Mouse (Mus musculus) layer of hippocampus, adult 9-10 months (tissue): ENCODE results near the gene Fam160a1.

Experiments
- DNase-seq: peaks from one replicate; pipeline ENCODE4 v3.0.0; 2022; ENCODE audit warnings: low spot score

Fam160a1 gene

DNA sequence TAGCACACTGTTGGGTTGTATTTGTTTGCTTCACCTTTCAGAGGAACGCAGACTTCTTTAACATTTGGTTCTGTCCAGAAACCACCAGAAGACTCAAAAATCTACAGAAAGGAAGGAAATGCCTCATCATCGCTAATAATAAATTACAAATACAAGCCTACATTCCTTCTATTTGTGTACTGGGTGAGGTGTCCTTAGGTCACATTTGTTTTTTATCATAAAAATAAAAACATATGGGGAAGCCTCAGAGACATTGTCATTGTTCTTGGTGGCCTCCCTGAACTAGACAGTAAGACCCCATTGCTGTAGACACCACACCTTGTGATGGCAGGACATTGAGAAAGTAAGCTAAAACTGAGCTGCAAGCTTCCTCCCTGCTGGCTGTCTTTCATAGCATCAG lies at the start of gene Fam160a1:
Gene Fam160a1 (minus strand): TSS at position 101 of the 400 bp plus-strand sequence.
- no peak for DNase-seq

- DNase-seq = no peak
These were observed 46.9 kb upstream of the Fam160a1 start for GRCm38 (mm10) chr3:85863996-85864395.

GRCm38 (mm10) chr3:85862886-85863285 lies 45.8 kb upstream of the Fam160a1 start:
- no peak for DNase-seq

DNA sequence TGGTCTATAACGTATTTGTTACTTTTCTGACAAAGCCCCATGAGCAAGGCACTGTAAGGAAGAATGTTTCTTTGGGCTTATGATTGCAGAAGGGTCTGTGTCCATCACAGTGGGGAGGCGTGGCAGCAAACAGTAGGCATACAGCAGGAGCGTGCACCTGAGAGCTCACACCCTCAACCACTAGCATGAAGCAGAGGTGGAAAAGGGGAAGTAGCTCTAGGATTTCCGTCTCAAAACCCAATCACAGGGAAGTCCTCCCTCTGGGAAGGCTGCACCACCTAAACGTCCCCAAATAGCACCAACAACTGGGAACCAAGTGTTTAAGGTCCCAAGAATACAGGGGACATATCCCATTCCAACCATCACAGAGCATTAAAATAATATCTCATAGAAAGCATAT lies 43.9 kb upstream of the Fam160a1 start:
- DNase-seq = no peak

DNA sequence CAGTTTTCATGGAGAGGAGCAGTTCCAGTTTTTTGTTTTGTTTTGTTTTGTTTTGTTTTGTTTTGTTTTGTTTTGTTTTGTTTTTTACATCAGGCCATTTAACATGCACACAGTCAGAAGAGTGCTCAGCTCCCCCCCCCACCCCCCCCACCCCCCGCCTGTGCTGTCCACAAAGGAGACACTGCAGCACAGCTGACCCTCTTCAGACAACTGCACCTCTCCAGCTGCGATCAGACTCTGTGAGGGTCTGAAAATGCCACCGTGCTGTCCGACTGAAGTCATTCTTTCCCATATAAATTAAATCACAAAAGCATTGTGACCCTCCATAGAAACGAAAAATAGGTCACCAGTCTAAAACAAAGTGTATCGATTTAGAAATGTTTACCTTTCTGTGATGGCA lies 42.2 kb upstream of the Fam160a1 start:
- DNase-seq = no peak

DNA sequence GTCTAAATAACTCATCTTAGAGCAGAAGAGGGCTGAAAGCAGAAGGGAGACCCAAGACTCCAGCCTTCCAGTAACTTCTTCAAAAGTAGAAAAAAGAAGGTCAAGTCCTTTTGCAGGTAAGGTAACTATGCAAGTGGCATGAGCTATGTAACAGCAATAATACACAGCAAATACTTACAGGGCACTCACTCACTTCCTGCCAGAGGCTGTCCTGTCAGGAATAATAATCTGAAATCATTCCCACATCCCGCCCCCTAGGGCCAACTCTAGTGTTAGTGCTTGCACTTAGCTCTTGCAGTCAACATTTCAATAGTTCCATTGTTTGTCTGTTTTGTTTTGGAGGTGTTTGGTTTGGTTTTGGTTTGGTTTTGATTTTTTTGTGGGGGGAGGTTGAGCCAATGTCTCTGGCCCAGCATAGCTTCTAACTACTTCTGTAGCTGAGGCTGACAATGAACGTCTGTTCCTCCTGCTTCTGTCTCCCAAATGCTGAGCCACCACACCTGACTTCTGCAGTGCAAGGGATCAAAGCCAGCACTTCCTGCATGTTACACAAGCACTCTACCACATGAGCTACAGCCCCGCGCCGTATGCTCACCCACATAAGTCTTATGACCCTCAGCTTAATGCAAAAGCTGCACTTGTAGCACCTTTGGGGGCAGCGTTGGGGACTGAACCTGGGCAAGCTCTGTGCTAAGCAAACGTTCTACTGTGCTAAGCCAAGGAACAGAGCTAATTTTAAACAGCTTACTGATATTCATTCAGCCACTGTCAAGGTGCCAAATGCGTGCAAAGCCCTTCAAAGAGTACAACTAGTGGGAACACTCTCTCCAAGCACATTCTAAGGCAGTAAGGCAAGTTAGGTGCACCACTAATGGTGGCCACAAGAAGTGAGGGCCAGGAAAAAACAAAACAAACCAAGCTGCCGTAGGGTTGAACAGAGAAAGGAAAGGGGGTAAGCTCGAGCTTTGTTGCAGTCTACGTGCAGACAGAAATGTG lies 41.3 kb upstream of the Fam160a1 start:
- DNase-seq = no peak

GRCm38 (mm10) chr3:85857083-85857482 lies 40.0 kb upstream of the Fam160a1 start:
- DNase-seq = no peak

DNA sequence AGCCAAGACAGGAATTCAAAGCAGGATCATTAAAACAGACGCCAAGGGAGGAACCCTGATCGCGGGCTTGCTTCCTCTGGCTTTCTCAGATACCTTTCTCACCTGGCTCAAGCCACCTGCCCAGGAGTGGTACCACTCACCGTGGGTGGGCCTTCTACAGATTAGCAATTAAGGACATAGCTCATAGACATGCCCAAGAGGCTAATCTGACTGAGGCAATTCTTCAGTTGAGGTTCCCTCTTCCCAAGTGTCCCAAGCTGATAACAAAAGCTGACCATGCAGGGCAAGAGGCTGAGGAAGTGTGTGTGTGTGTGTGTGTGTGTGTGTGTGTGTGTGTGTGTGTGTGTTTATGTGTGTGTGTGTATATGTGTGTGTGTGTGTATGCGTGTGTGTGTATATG lies 38.9 kb upstream of the Fam160a1 start:
- DNase-seq = no peak

DNA sequence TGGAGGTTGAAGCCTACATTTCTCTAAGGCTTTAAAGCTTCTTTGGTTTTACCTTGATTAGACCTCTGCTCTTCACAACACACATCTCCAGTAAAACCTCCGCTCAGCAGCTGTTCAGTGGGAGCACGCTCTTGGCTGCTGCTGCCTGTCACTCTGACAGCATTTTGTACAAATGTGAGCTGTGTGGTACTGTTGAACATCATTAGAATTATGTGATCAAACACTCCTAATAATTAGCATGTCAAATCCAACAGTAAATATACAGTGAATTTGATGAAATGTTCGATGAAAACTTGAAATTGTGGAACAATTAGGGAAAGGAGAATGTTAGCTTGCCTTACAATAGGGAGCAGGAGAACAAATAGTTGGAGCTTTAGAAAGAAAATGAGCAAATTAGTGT lies 38.0 kb upstream of the Fam160a1 start:
- DNase-seq = no peak

DNA sequence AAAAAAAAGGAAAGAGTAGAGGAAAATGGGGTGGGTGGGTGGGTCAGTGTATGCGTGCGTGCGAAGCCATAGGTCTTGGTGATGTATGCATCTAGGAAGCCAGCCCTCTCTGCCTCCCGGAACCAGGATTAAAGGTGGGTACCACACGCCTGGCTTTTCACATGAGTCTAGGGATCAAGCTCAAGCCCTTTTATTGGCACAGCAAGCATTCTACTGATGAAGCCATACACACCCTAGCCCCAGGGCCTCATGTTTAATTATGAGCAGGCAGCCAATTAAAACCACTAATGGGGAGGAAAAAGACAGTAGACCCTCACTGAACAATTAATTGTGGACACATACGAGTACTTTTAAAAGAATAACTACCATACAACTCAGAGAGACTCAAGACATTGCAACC lies 37.1 kb upstream of the Fam160a1 start:
- no peak for DNase-seq

DNA sequence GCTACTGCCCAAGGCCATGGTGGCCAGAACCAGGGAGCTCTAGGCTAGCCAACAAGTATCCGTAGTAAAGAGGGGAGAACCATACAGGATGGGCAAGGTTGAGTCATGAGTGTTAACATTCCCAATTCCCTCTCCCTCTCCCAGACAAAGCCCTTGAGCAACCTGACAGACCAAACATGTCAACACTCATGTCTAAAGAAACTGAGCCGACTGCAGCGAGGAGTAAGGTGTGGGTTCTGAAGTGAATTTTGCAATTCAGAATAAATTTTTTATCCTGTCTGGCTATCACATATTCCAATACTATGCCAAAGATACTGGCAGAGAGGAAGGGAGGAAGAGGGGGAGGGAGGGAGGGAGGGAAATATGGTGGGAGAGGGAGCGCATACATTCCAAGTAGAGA lies 36.6 kb upstream of the Fam160a1 start:
- no peak for DNase-seq

DNA sequence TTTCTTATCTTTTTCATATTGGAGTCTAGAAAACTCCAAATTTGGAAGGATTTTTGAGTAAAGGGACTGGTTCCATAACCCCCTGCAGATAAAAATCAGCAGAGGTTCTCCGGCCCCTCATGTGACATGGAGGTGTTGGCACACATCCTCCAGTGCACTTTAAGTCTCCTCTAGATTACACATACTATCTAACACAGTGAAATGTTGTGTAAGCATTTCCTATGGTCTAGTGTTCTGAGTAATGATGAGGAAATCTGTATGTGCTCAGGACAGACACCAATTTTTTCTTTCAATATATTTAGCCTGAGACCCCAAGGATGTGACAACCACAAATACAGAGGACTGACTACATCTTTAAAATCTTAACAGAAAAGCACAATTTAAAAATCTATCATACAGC lies 33.0 kb upstream of the Fam160a1 start:
- DNase-seq = no peak

GRCm38 (mm10) chr3:85846316-85846715 lies 29.2 kb upstream of the Fam160a1 start:
- no peak for DNase-seq

DNA sequence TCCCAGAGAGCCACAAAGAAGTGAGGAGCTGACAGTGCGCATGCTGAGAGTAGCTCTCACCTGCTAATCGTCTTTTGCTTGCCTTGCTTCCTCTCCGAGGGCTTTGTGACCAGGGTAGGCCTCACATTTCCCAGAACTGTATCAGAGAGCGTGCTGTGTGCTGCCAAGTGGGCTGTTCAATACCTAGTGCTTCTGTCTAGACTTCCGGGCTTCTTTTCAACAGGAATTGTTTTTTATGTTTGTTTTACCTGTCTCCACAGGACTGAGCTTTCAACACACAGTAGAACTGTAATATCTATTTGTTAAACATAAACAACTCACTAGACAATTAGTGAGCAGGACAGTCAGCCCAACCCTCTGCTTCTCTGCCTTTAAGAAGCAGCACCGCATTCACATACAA lies 28.2 kb upstream of the Fam160a1 start:
- no peak for DNase-seq

- DNase-seq = no peak
These were observed 25.8 kb upstream of the Fam160a1 start for GRCm38 (mm10) chr3:85842881-85843218.

- no peak for DNase-seq
These were observed 25.2 kb upstream of the Fam160a1 start for GRCm38 (mm10) chr3:85842177-85842880.

DNA sequence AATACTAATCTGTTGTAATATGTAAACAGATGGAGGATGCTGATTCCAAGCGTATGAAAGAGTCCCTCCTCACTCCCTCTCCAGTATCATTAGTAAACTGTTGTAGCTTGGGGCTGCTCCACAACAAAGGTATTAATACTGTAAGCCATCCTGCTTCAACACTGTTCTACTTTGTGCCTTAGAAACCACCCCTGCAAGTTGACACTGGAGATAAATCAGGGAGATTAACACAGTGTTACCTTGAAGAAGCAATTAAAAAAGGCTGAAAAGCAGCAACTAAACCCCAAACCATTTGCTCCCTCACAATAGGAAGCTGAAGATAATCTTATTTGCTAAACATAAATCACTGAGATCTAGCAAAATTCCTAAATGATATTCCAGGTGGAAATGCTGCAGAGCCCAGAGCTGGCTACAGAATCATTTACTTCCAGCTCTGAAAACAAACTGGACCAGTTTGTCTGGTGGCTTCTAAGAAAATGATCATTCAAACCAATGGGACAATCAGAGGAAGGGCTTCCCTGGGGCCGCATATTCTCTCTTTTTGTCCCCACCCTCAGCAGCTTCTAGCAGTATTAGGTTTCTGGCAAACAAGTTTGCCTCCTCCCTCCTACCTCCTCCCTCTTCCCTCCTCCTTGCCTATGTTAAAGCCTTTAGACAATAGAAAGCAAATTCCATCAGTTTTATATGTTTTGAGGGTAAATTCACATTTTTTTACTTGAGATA lies 24.5 kb upstream of the Fam160a1 start:
- no peak for DNase-seq

DNA sequence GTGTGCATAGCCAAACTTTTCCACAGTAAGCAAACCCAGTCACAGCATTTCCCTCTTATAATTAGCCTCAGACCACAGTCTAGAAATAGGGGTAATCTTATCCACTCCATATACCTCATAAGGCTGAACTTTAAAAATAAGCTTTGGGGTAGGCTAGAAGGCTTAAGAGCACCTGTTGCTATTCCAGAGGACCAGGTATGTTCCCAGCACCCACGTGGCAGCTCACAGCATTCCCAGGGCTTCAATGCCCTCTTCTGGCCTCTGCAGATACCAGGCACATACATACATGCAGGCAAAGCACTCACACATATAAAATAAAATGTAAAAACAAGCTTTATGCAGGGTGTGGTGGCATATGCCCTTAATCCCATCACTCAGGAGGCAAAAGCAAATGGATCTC lies 16.5 kb upstream of the Fam160a1 start:
- no peak for DNase-seq

GRCm38 (mm10) chr3:85832490-85833155 lies 15.5 kb upstream of the Fam160a1 start:
- DNase-seq = no peak

DNA sequence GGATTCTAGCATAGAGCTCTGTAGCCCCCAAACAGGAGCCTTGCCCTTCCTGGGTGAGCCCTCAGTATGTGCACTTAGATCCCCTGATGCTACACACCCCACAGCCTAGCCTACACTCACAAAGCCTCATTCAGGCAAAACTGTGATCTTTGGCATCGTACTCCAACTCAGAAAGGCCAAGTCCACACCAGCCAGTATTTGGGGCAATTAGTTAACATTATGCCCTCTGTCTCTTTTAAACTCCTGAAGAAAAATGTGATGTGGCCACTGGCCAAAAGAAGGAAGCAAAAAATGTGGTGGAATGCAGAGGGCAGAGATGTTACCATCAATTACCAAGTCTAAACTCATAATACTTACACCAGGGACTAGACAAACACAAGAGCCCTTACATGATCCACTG lies 14.7 kb upstream of the Fam160a1 start:
- DNase-seq = no peak

DNA sequence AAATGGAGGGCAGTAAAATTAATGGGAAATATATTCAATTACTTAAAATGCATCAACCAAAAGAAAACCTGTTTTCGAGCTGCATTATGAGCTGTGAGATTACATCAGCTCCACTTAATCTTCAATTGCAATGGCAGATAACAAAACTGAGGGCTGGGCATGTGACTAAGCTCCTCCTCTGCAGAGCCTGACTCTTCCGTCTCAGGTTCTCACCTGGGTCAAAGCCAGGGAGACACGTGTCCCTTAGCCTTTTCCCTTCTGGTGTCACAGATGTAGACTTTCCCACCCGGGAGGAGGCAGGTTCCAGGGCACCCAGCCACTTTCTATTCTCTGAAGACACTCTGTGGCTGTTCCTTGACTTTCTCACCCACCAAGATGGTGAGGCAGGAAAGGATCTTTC lies 12.0 kb upstream of the Fam160a1 start:
- DNase-seq = no peak

GRCm38 (mm10) chr3:85827815-85828214 lies 10.7 kb upstream of the Fam160a1 start:
- no peak for DNase-seq
